Mouse (Mus musculus) hindbrain, embryonic 15.5 days (tissue): ENCODE data around the gene Plcb2. TPM values are rescaled to one million over a fixed set of nuclear protein-coding genes. Genes with fewer than 3 reads are reported as not detected.

Experiments used
- ATAC-seq: fragments of 200-750 bp; cut with Nextera tagmentation; 2 replicates; pipeline ENCODE4 v1.8.0; 2017; ENCODE audit warnings: low read depth, moderate number of reproducible peaks, moderate TSS enrichment; ENCODE audit not compliant: low FRiP score
- H3K27ac ChIP-seq: fragments of 300-500 bp; sonication (generic); replicated peaks from 2 replicates; pipeline ENCODE4 v1.5.1; 2015; ENCODE audit warnings: mild to moderate bottlenecking, inconsistent platforms
- H3K27me3 ChIP-seq: fragments of 300-500 bp; sonication (generic); 2 replicates; pipeline ENCODE4 v1.6.1; 2015; ENCODE audit warnings: control low read depth, inconsistent platforms
- H3K36me3 ChIP-seq: fragments of 300-500 bp; sonication (generic); 2 replicates; pipeline ENCODE4 v1.6.1; 2015; ENCODE audit warnings: control low read depth, inconsistent platforms
- H3K4me1 ChIP-seq: fragments of 300-500 bp; sonication (generic); replicated peaks from 2 replicates; pipeline ENCODE4 v1.6.1; 2015; ENCODE audit warnings: control low read depth, inconsistent platforms
- H3K4me2 ChIP-seq: fragments of 300-500 bp; sonication (generic); 2 replicates; pipeline ENCODE4 v1.6.1; 2015; ENCODE audit warnings: moderate library complexity, mild to moderate bottlenecking, inconsistent platforms
- H3K4me3 ChIP-seq: fragments of 300-500 bp; sonication (generic); 2 replicates; pipeline ENCODE4 v1.5.1; 2015; ENCODE audit warnings: mild to moderate bottlenecking, inconsistent platforms
- H3K9ac ChIP-seq: fragments of 300-500 bp; sonication (generic); 2 replicates; pipeline ENCODE4 v1.6.1; 2015; ENCODE audit warnings: inconsistent platforms
- H3K9me3 ChIP-seq: fragments of 300-500 bp; sonication (generic); 2 replicates; pipeline ENCODE4 v1.6.1; 2016; ENCODE audit warnings: control low read depth, inconsistent platforms
- WGBS: fragments of 180-500 bp; shearing (Covaris S2); methylation state at CpG from one replicate; pipeline ENCODE4 v1.1.7; 2015; 5-methylcytosine and 5-hydroxymethylcytosine counted together
- polyA plus RNA-seq: library from polyadenylated mRNA; unstranded; fragments of >200 nt; fragmentation: Nextera tagmentation; extraction: Ambion mirVana; gene quantifications from 2 replicates; pipeline ENCODE4 v1.2.1, GENCODE M21; 2015

Gene Plcb2
- polyA plus RNA-seq, 1 experiment from 2014 or later: 0.80 TPM

DNA sequence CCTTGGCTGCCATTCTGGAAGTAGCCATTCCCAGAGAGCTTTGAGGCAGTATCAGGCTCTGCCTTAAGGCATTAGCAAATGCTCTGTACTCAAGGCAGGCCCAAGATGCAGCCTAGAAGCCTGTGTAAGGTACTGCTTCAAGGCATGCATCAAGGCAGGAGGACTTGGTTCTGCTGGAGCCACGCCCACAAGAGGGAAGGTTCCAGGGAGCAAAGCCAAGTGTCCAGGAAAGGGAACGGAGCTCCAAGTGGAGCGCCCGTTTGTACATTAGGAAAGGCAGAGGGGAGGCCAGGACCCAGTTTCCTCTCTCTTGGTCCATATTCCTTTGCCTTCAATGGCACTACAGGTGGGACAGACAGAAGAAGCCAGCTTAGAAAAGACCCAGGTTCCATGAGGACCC, 19.8 kb downstream of the Plcb2 start:
- no peak for ATAC-seq
- 86% methylated on average over 4 of the region's 4 CpGs for WGBS
- Histone ChIP-seq H3K4me3 (no peak overlapping the region), H3K9me3 (no peaks in the 10 kb centered on the region), H3K36me3 (no peaks in the 10 kb centered on the region), H3K4me2 (no peak overlapping the region), H3K4me1 (peaks cover 26% of the 10 kb centered on the region), H3K27me3 (peaks cover 89% of the 10 kb centered on the region), H3K27ac (no peak overlapping the region), H3K9ac (no peak overlapping the region)

DNA sequence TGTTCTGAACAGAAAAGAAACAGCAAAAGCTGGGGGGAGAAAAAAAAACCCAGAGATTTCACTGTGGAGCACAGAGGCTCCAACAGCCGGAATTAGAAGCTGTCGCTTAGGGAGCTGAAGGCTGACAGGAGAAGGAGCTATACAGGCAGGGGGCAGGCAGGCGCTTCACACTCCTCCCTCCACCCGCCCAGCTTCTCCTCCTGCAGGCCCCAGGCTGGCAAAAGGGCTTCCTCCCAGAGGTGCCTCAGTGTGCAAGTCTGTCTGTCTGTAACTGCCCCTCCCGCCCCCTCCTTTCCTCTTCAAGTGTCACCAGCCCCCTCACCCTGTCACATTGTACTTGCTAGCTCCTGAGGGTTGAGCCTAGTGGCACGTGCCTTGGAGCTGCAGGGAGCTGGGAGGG, 21.8 kb downstream of the Plcb2 start:
- H3K4me1 ChIP-seq: peaks cover 36% of the 10 kb centered on the region
- H3K4me2 ChIP-seq: no peak overlapping the region
- 10% methylated on average over 6 of the region's 6 CpGs for WGBS
- no peaks in the 10 kb centered on the region for H3K9me3 ChIP-seq
- H3K9ac ChIP-seq: no peak overlapping the region
- H3K36me3 ChIP-seq: no peaks in the 10 kb centered on the region
- no peak for ATAC-seq
- no peak overlapping the region for H3K4me3 ChIP-seq
- no peak overlapping the region for H3K27ac ChIP-seq
- H3K27me3 ChIP-seq: peaks cover 93% of the 10 kb centered on the region

DNA sequence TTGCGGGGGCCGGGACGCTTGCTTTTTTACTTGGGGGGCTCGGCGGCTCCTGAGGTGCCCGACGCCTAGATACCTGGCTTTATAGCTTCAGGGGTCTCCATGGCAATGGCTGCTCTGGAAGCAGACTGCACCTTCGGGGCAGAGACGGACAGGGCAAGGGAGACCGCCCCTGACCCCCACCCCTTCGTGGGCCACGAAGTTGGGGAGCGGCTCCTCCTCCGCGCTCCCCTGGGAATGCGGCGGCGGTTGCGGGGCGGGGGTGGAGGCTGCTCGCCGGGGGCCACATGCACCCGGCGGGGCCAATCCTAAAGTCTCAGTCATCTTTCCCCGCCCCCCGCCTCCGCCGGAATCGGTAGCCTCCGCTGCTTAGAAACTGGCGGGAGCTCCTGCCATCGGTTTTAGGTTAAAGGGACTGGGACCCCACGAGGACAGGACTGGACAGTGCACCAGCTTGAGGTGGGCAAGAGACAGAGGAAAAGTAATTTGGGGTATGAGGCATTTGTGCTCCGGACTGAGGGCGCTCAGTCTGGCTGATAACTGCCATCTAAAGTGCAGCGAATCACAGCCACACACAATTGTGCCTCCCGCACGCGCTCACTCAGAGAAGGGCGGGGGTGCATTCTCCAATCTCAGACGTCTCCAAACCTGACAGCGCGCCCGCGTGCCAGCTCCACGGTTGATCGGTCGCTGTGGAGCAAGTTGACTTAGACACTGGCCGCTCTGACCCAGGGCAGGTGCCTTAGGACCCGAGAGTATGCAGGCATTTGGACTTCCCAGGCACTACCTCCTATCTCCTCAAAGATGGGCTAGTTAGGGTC, 24.1 kb downstream of the Plcb2 start, which contains the start of gene Ankrd63:
Gene Ankrd63 (minus strand): TSS at position 51 of the 818 bp plus-strand sequence.
- Histone ChIP-seq H3K36me3 (no peaks in the 10 kb centered on the region), H3K4me2 (peak within 1 kb of the TSS; percentile 64), H3K9ac (0 out of 2 replicates have a peak within 1 kb of the TSS, but pooled peaks have one; percentile 15), H3K27me3 (peaks cover 99% of the 10 kb centered on the region), H3K9me3 (no peaks in the 10 kb centered on the region), H3K4me3 (peak within 1 kb of the TSS; percentile 37), H3K27ac (no peak within 1 kb of the TSS), H3K4me1 (peaks cover 37% of the 10 kb centered on the region)
- no peak for ATAC-seq
- WGBS: 1% methylated on average over 48 of the region's 50 CpGs

DNA sequence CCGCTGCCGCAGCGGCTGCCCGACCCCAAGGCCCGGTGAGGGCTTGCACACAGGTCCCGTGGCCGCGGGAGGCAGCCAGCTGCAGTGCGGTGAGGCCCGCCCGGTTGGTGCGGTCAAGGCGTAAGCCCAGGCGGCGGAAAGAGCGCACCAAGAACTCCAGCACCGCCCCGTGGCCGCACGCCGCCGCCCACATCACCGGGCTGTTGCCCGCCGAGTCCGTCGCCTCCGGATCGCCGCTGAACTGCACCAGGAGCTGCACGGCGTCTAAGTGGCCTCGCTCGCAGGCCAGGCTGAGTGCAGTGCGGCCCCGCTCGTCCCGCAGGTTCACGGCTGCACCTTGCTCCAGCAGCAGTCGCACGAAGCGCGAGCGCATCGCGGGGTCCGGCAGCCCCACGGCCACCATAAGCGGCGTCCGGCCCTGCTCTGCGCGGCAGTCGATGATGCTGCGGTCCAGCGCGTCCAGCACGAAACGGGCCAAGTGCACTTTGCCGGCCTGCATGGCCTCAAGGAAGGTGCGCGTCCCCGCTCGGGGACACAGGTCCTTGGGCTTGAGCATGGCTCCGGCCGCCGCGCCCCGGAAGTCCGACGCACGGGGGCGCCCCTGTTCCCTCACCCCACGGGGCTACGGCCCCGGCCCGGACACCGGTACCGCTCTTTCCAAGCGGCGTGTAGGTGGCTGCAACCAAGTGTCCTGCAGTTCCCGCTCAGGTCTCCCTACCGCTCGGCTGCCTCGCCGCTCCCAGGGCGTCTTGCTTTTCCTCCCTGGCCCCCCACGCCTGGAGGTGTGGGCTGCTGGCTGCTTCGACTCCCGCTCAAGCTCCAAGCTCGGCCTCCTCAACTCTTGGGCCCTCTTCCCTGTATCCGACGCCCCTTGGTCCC, 25.1 kb downstream of the Plcb2 start:
- ATAC-seq: peak; percentile 31; the same call in 1 of the 2 replicates
- peaks cover 94% of the 10 kb centered on the region for H3K27me3 ChIP-seq
- no peak overlapping the region for H3K9ac ChIP-seq
- H3K4me1 ChIP-seq: peaks cover 37% of the 10 kb centered on the region
- H3K9me3 ChIP-seq: no peaks in the 10 kb centered on the region
- peak overlapping the region; percentile 64 for H3K4me2 ChIP-seq
- under 1% methylated on average over 88 of the region's 93 CpGs for WGBS
- H3K36me3 ChIP-seq: no peaks in the 10 kb centered on the region
- H3K27ac ChIP-seq: no peak overlapping the region
- H3K4me3 ChIP-seq: peak overlapping the region; percentile 37

DNA sequence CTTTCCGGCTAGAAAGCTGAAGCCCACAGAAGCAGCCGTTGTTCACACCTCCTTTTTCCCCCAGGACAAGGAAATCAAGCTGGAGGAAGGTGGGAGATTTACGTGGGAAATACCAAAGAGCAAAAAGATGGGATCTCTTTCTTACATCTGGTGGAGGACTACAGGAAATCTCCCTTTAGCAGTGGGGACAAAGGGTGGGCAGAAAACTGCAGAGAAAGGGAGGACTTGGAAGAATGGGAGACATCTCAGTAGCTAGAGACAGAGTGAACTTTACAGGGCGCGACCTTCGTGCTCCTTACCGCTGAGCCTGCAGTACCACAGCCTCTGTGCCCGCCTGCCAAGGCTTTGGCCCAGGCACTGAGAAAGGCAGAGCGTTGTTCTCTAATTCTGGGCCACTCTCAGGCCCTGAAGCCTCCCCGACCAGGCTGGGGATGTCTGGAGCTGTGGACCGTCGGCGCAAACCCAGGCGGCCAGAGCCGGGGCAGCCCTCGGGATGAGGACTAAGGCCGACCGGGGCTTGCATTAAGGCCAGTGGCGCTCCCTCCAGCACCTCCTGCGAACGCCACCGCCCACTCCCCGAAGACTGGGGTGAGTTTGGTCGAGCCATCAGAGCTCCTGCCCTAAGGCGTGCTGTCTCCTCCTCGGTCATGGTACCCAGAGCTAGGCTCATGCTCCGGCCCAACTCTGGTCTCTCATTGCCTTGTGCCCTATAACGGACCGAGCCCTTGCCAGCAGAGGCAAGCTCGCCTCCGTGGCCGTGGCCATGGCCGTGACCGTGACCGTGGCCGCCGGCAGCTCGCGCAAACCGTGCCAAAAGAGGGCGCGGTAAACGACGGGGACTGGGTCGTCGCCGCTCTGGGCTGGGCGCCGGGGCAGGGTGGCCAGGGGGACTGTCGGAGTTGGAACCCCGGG, 26.0 kb downstream of the Plcb2 start:
- H3K4me3 ChIP-seq: peak overlapping the region; percentile 37
- peaks cover 89% of the 10 kb centered on the region for H3K27me3 ChIP-seq
- no peak for ATAC-seq
- no peak overlapping the region for H3K9ac ChIP-seq
- peaks cover 37% of the 10 kb centered on the region for H3K4me1 ChIP-seq
- H3K27ac ChIP-seq: no peak overlapping the region
- H3K4me2 ChIP-seq: peak overlapping the region; percentile 64
- 4% methylated on average over 51 of the region's 51 CpGs for WGBS
- no peaks in the 10 kb centered on the region for H3K9me3 ChIP-seq
- no peaks in the 10 kb centered on the region for H3K36me3 ChIP-seq

DNA sequence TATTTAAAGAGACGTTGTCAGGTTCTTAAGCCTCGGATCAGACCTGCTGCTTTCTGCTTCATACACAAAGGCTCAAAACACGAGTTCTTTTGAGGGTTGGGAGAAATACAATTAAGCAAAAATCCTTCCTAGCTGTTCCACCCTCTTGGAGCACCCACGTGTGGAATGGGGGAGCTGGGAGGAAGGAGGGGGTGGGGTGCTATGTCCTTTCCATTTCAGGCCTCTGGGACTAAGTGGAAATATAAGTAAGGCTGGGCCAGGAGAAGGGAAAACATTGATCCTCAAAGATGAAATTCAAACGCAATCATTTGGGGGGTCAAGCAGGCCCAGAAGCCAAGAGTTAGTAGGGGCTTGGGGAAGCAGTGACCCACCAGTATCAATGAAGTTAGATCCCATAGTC, 27.1 kb downstream of the Plcb2 start:
- Histone ChIP-seq H3K4me2 (no peak overlapping the region), H3K9me3 (no peaks in the 10 kb centered on the region), H3K4me3 (0 out of 2 replicates have a peak overlapping the region, but pooled peaks have one; percentile 4), H3K27ac (no peak overlapping the region), H3K27me3 (peaks cover 87% of the 10 kb centered on the region), H3K4me1 (peaks cover 43% of the 10 kb centered on the region), H3K36me3 (peaks cover 3% of the 10 kb centered on the region; the same call in 1 of the 2 replicates), H3K9ac (no peak overlapping the region)
- WGBS: 5% methylated on average over 5 of the region's 5 CpGs
- ATAC-seq: no peak

DNA sequence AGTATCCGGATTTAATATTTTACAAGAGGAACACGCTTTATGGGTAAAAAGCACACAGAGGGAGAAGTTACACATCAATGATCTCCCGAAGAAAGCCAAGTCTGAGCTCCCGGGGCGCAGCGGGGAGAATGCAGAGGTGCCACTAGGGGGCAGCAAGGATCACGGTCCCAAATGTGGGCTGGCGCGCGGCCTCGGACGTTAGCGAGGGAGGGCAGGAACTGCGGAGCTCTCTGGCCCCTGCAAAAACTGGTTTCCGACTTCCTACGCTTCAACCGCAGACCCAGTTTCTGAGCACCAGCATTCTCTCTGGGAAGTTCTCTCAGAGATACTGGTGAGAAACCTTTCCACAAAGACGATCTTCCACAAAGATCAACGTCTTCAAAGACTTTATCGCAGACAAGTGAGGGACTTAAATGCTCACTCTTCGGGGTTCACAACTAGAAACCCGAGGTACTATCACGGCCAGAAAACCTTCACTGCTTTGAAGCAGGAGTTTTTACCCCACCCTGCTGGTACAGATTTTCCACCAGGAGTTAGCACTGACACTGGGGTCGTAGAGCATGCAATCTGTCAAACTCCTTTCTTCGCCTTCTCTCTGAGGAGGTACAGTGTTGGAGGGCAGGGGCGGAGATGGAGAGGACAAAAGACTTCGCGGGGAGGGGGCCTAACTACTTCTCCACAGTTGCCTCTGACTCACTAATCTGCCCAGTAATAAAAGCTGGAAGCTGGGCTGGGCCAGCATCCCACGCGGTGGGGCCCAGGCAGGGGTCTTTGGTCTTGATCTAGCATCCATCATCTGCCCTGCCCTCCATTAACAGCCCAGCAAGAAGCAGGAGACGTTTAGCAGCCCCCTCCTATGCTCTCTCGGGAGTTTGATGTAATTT, 27.8 kb downstream of the Plcb2 start:
- H3K27ac ChIP-seq: no peak overlapping the region
- ATAC-seq: peak; percentile 15; the same call in 1 of the 2 replicates
- no peak overlapping the region for H3K9ac ChIP-seq
- H3K9me3 ChIP-seq: no peaks in the 10 kb centered on the region
- H3K4me2 ChIP-seq: peak overlapping the region; percentile 41
- H3K4me3 ChIP-seq: peak overlapping the region; percentile 4; the same call in 1 of the 2 replicates
- under 1% methylated on average over 32 of the region's 32 CpGs for whole genome bisulfite sequencing
- H3K4me1 ChIP-seq: peaks cover 47% of the 10 kb centered on the region
- peaks cover 3% of the 10 kb centered on the region; the same call in 1 of the 2 replicates for H3K36me3 ChIP-seq
- H3K27me3 ChIP-seq: peaks cover 84% of the 10 kb centered on the region

DNA sequence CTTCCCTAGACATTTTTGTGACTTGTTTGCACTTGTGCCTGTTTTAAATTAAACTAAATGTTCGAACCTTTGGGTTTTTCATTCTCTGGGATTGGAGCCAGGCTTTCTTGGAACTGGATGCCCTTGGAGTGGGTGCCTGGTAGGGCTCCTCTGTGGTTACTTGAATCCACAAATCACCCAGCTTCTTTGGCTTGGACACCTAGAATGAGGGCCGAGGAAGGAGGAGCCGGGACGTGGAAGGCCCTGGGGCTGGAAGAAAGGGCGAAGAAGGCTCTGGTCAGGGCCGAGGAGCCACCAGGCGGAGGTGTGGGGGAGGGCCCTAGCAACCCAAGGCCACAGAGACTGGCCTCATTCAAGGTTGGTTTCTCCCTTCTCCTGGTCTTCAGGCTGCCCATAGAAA, 30.3 kb downstream of the Plcb2 start:
- no peaks in the 10 kb centered on the region for H3K9me3 ChIP-seq
- ATAC-seq: no peak
- H3K36me3 ChIP-seq: peaks cover 11% of the 10 kb centered on the region; the same call in 1 of the 2 replicates
- H3K4me3 ChIP-seq: no peak overlapping the region
- peaks cover 31% of the 10 kb centered on the region for H3K4me1 ChIP-seq
- WGBS: 45% methylated on average over 7 of the region's 7 CpGs
- peaks cover 59% of the 10 kb centered on the region for H3K27me3 ChIP-seq
- H3K9ac ChIP-seq: no peak overlapping the region
- H3K27ac ChIP-seq: no peak overlapping the region
- no peak overlapping the region for H3K4me2 ChIP-seq

DNA sequence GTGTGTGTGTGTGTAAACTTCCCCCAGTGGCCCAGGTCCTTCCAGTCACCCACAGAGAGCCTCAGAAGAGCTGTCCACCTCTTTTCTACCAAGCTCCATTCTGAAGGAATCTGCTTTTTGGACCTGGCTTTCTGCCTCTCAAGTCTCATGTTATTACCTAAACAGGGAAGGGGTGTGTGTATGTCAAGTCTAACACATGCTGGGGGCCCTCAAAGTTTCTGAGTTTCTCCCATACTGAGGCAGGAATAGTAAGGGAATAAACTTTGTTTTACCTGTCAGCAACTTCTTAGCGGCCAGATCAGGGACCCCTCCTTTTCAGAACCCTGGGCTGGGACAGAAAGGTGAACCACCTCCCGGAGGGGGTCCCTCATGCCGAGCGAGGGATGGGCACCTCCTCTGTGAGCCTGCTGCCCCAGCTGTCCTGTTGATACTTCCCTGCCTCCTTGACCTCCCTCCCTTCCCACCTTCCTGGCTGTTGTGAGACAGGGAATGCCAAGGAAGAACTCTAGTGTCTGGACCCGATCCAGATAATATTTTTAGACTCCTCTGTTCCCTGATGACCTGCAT, 30.8 kb downstream of the Plcb2 start:
- Histone ChIP-seq H3K27me3 (peaks cover 54% of the 10 kb centered on the region), H3K36me3 (peaks cover 11% of the 10 kb centered on the region; the same call in 1 of the 2 replicates), H3K9me3 (no peaks in the 10 kb centered on the region), H3K4me2 (no peak overlapping the region), H3K4me1 (peaks cover 26% of the 10 kb centered on the region), H3K9ac (no peak overlapping the region), H3K4me3 (no peak overlapping the region), H3K27ac (no peak overlapping the region)
- ATAC-seq: no peak
- WGBS: 39% methylated on average over 5 of the region's 5 CpGs
